Mouse (Mus musculus) C2C12 (cell line): Measurements from ENCODE around the gene Krtap31-1.

Experiments
- CEBPB ChIP-seq: IDR thresholded peaks from one replicate; pipeline ENCODE4 v1.6.1; 2011; ENCODE audit warnings: low read depth, mild to moderate bottlenecking, control low read depth, moderate library complexity
- CTCF ChIP-seq: IDR thresholded peaks from one replicate; pipeline ENCODE4 v1.5.1; 2011; ENCODE audit not compliant: control insufficient read depth, insufficient read depth, insufficient read length

DNA sequence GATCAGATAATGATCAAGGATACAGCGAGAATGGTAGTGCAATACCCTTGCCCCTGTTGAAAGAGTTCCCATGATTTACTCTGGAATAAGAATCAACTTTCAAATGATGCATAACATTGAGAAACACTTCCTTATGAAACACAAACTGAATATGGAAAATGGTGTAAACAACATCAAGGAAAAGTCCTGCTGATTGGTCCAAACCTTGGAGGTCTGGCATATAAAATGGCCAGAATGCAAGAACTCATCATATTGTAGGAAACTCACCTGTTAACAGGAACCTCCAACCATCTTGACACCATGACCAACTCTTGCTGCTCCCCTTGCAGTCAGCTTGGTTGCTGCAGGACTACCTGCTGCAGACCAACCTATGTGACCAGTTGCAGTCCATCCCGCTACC is 40.5 kb downstream of the Krtap31-1 start, which contains the start of gene Krtap9-5:
- TF ChIP-seq CEBPB (no peak), CTCF (no peak)
